Mouse (Mus musculus): Measurements from ENCODE around the gene Tesc. TPM values are rescaled to one million over a fixed set of nuclear protein-coding genes. Genes with fewer than 3 reads are reported as not detected.

Tesc gene
- polyA plus RNA-seq, 1 experiment = not detected

DNA sequence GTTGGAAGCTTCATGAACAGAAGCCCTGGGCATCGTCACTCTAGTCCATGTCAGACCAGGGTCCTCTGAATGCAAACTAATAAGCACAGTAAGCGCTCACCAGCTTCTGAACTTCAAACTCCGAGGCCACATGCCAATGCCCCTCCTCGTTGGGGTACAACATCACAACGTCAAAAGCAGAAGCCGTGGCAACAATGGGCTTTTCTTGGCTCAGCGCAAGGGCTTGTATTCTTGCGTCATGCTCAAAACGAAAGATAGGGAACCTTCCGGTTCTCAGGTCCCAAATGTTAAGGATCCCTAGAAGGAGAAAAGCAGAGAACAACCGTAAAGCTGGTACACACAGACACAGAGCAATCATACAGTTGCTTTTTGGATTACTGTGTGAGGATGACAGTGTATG, 67.9 kb downstream of the Tesc start:
- no peak for TF ChIP-seq GATA1 (IDR thresholded peaks at IDR 0.05; ENCODE audit: low read length)

DNA sequence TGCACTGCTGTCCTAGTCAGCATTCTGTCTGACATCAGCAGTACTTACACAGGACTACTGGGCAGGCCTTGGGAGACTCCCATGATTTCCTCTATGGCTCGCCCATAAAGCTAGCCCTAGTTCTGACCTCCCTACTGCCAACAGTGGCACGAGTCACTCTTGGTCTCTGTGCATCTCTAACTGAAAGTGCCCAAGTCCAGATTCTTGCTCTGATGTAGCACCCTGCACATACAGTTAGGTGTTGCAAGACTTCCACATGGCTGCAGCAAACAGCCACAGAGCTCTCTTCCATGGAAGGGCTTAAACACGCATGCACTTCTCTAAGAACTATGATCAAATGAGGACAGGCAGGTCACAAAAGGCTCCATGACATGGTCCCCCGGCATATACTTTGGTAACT, 68.3 kb downstream of the Tesc start:
- no peak for TF ChIP-seq GATA1 (IDR thresholded peaks at IDR 0.05; ENCODE audit: low read length)

DNA sequence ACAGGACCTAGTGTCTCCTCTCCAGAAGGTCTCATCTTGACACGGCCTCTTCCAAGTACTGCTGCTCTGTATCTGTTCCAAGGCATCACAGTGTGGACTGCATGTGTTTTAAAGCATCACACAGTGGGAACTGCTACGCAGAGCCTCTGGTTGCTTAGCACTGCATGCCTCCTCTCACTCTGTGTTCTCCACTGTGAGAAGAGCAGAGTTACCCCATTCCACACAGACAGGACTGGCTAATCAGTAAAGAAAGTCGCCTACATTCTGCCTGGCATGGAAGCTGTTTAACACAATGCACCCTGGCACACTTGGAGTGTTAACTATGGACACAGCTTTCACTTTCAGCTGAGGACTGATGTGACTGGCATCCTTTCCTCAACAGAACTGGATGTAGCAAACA, 68.8 kb downstream of the Tesc start:
- TF ChIP-seq GATA1 (IDR thresholded peaks at IDR 0.05; ENCODE audit: low read length) = no peak

DNA sequence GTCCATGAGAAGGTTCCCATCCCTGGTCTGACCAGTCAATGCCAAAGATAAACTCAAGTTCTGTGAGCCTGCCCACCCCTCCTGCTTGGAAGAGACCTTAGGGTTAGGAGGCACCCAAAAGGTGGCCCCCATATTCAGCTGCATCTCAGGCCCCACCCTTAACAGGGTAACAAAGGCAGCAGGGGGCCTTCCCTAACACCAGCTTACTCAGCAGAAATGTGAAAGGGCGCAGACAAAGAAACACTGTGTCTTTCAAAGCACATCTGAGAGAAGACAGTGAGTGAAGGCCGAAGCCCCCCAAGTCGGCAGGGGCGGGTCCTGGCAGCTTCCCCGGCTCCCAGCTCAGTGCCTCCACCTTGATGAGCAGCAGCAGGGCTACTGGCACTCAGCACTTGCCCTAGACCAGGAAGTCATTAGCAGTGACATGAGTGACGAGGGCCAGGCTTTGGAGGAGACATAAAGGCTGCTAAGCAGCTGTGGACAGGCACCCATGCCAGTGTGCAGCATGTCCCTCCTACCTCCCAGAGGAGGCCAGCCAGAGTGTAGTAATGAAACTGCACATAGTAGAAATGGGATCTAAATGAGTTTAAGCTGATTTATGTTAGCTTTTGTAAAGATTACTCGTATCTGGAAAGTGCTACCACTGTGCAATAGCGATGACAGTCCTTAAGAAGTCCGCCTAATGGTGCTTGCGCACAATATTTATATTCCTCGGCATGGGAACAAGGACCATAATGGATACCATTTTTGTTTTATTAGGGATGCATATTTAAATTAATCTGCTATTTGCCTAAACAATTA, 71.7 kb downstream of the Tesc start:
- TF ChIP-seq GATA1 (IDR thresholded peaks at IDR 0.05; ENCODE audit: low read length) = no peak

DNA sequence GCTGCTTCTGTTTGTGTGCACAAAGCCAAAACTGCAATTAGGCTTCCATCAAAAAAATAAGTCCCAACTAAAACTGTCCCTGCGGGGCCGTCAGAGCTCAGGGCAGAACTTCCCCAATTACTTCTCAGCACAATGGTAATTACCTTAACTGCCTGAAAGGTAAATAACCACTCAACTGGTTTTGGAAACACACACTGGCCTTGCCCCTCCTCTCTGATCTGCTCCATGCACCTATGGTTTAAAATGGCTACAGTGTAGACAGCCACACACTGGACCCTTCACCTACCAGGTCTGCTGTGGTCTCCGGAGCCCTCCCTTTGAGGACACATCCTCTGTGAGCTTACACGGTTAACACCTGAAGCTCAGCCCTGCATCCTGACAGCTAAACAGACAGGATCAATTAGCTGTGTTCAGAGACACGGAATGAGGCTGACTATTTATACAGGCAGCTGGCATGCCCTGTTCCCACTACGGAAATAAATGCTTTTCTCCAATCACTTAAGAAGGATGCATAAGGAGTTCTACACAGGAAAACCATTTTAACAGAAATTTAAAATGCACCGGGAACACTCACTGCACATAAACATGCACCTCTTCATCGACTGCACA, 72.4 kb downstream of the Tesc start:
- TF ChIP-seq GATA1 (IDR thresholded peaks at IDR 0.05; ENCODE audit: low read length) = no peak

DNA sequence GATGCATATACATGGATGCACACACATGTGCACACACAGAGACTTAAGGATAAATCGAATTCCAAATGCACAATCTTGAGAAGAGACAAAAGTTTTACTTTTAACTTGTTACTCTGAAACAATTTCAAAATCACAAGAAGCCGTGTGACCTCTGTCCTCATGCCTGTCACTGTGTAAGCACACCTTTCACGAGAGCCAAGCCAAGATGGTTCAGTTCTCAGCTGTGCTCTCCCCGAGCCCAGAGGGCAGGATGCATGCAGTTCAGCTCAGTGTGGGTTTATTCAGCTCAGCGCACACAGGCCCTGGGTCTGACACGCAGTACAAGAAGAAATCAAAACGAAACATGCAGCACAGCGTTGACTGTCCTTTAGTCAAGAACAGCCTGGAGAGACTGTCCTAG, 78.0 kb downstream of the Tesc start:
- no peak for TF ChIP-seq GATA1 (IDR thresholded peaks at IDR 0.05; ENCODE audit: low read length)

DNA sequence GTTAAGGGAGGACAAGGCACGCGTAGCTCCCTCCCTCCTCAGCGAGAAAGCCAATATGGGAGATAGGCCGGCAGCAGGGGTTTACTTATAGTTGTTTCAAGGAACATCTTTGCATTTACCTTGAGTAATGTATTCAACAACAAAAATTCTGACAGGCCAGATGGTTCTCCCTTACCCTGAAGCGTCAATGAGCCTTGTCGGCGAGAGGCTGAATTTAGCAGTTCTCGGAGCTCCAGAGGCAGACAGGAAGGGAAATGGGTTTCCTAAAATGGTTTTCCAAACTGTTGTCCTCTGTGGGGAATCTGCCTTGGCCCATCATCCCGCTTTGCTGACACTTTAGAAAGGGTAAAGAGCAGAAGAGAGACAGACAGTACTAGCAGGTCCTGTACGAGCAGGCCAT, 79.1 kb downstream of the Tesc start:
- no peak for TF ChIP-seq GATA1 (IDR thresholded peaks at IDR 0.05; ENCODE audit: low read length)

DNA sequence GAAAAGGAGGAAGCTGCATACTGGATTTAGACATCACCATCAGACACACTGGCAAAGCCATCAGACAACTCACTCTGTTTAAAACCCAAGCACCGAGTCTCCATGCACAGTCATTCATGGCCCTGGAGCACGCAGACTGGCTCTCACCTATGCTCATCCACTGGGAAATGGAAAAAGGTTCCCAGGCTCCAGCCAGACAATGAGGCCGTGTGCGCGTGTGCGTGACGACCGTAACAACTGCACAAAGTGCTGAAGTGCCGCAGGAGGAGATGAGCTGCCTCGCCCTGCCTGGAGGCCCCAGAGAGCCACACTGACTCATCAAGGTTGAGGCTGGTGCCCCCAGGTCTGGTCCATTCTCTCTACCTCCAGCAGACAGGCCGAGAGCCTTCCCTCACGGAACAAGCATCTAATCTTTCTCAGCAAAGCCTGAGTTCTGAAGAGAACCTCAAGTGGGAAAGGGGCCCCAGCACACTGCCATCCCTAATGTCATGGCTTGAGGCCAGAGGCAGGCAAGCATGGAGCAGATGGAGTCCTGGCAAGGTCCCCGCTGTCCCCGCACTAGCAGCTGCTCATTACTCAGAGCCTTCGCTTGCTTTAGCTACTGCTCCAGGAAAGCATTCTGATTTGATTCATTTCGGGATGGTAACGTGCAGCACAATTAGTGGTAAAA, 80.7 kb downstream of the Tesc start:
- TF ChIP-seq GATA1 (IDR thresholded peaks at IDR 0.05; ENCODE audit: low read length) = no peak

DNA sequence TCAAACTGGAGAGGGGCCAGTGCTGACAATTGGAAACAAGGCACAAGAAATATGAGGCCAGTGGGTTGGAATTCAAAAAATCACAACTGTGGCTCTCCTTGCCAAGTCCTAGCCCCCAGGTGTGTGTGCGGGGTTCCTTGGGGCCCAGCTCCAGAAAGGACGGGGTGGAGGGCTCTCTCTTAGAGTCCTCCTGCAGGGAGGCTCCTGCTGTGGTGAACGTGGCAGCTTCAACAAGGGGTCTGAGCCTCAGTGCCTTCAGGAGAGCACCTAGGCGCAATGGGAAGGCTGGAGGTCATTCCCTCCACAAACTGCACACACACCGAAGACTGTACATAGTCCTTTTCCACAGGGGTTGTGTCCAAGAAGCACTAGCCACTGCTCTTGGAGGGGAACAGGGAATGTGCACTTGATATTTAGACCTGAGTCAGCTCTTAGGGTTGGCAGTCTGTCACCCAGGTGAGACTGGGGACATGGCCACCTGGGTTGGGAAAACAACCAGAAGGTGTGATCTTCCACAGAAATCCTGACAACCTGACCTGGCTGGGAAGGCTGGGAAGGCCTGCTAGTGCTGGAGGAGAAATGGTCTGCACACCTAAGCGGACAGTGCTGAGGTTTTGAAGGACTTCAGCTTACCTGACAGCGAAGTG, 81.4 kb downstream of the Tesc start:
- TF ChIP-seq GATA1 (IDR thresholded peaks at IDR 0.05; ENCODE audit: low read length) = no peak

Other genes with a start within 250 kb of the Tesc start
- not detected in 2 replicates for gene Nos1, start 246.7 kb upstream of the Tesc start, polyA plus RNA-seq (2012)
- 8.5 and 9.2 TPM in 2 replicates for gene Fbxo21, start 51.0 kb upstream of the Tesc start, polyA plus RNA-seq (2012)
- gene Fbxw8, start 127.7 kb downstream of the Tesc start, polyA plus RNA-seq (2012) = 36.0 and 39.1 TPM in 2 replicates
- gene Hrk, start 136.9 kb downstream of the Tesc start, polyA plus RNA-seq (2012) = not detected in 2 replicates
- gene Rnft2, start 217.4 kb downstream of the Tesc start, polyA plus RNA-seq (2012) = 0.37 and 0.66 TPM in 2 replicates
- 1.1 and 1.3 TPM in 2 replicates for gene 2410131K14Rik, start 217.5 kb downstream of the Tesc start, polyA plus RNA-seq (2012)

Data from G1E-ER4 (cell line).